Mouse (Mus musculus) ovary, adult 10 weeks (tissue): ENCODE results near the gene Rara. TPM values are rescaled to one million over a fixed set of nuclear protein-coding genes. Genes with fewer than 3 reads are reported as not detected.

Experiments
- polyA plus RNA-seq: library from polyadenylated mRNA; stranded (reverse); fragments of 350-450 nt; fragmentation: Illumina TruSeq; extraction: RNeasy Lipid Tissue Mini Kit (QIAGEN cat#74804); gene quantifications from one replicate; pipeline ENCODE4 v1.2.3, GENCODE M21; 2014

The Rara gene
- polyA plus RNA-seq: 2.4 TPM

GRCm38 (mm10) chr11:98927438-98928076 lies at the start of gene Rara:
TSS of gene Rara (plus strand) at chr11:98927818.

GRCm38 (mm10) chr11:98907437-98908173 lies 20.0 kb upstream of the Rara start, which contains the start of gene Cdc6:
TSS of gene Cdc6 (plus strand) at chr11:98907801.

GRCm38 (mm10) chr11:98982773-98983133 lies 55.1 kb downstream of the Rara start, which contains the start of gene Gjd3:
TSS of gene Gjd3 (minus strand) at chr11:98983016.

GRCm38 (mm10) chr11:99023500-99024467 lies 96.2 kb downstream of the Rara start, which contains the start of gene Top2a:
TSS of gene Top2a (minus strand) at chr11:99024189.

Other genes starting within 250 kb of the Rara start
- 14.8 TPM for gene Psmd3, start 245.3 kb upstream of the Rara start, polyA plus RNA-seq
- not detected for gene Csf3, start 226.6 kb upstream of the Rara start, polyA plus RNA-seq
- 6.5 TPM for gene Med24, start 198.4 kb upstream of the Rara start, polyA plus RNA-seq
- gene Thra, start 187.2 kb upstream of the Rara start, polyA plus RNA-seq: 8.4 TPM
- 1.6 TPM for gene Nr1d1, start 152.5 kb upstream of the Rara start, polyA plus RNA-seq
- 113 TPM for gene Msl1, start 132.3 kb upstream of the Rara start, polyA plus RNA-seq
- gene Casc3, start 122.9 kb upstream of the Rara start, polyA plus RNA-seq: 24.9 TPM
- 0.63 TPM for gene Rapgefl1, start 91.0 kb upstream of the Rara start, polyA plus RNA-seq
- 12.0 TPM for gene Wipf2, start 64.2 kb upstream of the Rara start, polyA plus RNA-seq
- gene Cdc6, start 20.0 kb upstream of the Rara start, polyA plus RNA-seq: 6.8 TPM
- not detected for gene Gjd3, start 55.2 kb downstream of the Rara start, polyA plus RNA-seq
- 203 TPM for gene Top2a, start 96.4 kb downstream of the Rara start, polyA plus RNA-seq
- 57.2 TPM for gene Igfbp4, start 113.4 kb downstream of the Rara start, polyA plus RNA-seq
- gene Tns4, start 161.5 kb downstream of the Rara start, polyA plus RNA-seq: 1.6 TPM
- gene Ccr7, start 227.3 kb downstream of the Rara start, polyA plus RNA-seq: not detected